Mouse (Mus musculus): ENCODE data around the gene Tm9sf2.
"Not testable (repeated sequence)": the region's sequence is repeated elsewhere in the genome, so short reads cannot be mapped to it uniquely, and the experiment has no call there.

The Tm9sf2 gene

DNA sequence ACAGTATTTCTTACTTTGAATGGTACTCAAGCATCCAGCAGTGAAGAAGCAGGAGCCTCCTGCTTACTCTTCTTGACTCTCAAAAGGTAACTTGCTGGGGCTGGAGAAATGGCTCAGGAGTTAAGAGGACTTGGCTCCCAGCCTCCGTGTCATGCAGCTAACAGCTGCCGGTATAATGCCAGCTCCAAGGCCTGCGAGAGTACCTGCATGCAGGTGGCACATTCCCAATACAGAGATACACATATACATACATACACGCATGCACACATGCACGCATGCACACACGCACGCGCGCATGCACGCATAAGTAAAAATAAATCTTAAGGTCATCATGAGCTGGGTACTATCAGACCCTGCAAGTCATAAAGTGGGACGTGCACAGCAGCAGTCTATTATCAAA lies 10.5 kb upstream of the Tm9sf2 start:
- no peak for DNase-seq (ENCODE audit: inconsistent age in 2 of 2, low spot score in 1 of 2)

DNA sequence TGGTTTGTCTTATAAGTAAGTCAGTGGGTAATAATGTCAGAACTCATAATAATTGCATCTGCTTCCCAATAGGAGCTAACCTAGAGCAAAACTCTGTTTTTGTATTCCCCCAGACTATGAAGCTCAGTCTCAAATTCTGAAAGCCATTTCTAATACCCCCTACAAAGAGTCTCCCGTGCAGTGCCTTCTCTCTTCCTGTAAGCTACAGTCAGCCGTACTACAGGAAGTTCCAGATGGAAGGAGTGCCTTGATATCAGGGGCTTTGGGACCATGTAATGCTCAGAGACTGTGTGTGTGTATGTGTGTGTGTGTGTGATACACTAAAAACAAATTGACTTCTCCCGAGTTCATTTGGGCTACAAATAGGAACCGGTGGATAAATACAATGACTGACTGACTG lies 7.3 kb upstream of the Tm9sf2 start:
- no peak for DNase-seq (ENCODE audit: inconsistent age in 2 of 2, low spot score in 1 of 2)

DNA sequence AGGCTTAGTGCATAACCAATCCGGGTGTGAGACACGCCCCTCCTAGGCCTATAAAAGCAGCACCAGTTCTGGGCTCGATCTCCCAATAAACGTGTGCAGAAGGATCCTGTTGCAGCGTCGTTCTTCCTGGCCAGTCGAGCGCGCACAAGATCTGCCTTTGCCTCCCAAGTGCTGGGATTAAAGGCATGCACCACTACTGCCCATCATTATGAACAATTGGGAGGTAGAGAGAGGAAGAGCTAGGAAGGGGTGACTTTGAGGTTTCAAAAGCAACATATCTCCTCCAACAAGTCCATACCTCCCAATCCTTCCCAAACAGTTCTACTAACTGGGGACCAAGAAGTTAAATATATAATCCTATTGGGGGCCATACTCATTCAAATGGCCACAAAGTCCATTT lies 4.9 kb upstream of the Tm9sf2 start:
- DNase-seq (ENCODE audit: inconsistent age in 2 of 2, low spot score in 1 of 2): not testable (repeated sequence)

DNA sequence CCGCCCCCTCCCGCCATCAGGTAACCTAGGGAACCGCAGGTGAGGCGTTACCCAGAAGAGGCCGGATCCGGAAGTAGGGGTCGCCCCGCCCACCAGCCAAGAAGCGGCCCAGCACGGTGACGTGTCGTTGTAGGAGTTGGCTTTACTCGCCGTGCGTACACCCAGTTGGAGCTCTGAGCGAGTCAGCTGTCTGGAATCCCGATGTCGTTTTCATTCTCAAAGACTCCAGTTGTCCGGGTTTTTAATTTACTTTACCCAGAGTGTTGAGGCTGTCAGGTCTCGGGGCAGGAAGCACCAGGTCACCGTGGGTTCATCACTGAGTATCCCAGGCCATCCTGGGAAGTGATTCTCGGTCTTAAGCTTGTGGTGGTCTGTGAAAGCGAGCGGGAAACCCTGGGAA lies 2.0 kb upstream of the Tm9sf2 start:
- DNase-seq (ENCODE audit: inconsistent age in 2 of 2, low spot score in 1 of 2): peak; percentile 97 to 98

DNA sequence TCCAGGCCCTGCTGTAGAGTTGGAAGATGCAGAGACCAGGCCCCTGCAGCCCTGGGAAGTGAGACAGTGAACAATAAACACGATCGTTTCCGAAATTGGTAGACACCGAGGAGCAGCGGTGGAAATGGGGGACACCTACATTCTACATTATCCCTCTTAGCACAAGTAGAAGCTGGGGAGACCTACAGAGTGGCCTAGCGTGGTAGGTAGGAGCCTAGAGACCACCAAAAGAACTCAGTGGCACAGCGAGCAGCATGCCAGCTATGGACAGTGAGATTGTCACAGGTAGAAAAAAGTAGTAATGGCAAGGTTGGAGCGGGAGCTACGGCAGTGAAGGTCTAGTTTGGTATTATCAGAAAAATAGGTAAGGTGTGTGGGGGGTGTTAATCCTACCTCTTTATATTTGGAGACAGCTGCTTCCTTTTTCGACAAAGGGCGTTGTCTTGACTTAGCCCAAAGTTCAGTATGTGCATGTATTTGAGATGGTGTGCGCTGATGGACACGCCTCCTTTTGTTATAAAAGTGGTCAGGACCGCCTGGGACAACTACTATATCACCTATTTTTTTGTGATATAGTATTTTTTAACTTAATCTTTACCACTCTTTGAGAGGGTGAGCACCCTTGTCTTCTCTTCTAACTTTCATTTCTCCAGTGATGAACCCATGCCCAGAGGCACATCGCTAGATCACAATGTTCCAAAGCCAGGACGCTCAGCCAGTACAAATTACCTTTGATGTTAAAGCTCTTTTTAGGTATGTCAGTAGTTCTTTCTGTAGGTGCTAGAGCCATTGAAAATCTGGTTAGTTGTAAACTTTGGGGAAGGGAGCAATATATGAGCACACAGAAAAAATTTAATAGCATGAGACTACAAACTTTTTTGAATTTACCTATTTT lies 1.2 kb upstream of the Tm9sf2 start:
- DNase-seq (ENCODE audit: inconsistent age in 2 of 2, low spot score in 1 of 2): peak in 1 of 2 experiments; percentile 31

DNA sequence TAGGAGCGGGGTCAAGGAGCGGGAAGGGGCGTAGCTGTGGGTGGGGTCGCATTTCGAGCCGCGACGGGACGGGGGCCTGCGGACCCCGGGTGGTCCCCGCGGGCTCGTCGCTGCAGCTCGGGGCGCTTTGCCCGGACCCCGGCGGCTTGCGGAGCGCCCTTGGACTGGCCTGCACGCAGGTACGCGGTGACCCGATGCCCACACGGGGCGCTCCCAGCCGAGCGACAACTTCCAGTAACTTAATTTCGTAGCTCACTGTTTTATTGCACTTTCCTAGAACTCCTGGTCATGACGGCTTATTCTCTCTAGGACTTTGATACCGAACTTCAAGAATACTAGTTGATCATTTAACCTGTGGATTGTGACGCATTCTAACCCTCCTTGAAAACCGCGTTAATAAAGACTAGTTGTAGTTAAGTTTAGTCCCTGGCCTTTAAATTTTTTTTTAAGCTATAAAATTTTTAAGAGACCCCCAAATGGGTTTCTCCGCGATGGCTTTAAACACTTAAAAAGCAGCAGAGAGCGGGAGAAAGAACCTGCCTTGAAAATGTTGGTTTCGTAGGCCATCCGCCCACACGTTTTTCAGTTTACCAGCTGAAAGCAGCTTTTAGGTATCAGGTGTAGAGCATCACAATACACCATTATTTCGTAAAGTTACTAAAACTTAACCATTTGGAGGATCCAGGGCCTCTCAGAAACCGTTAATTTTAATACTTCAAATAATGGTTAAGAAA lies 810 bp downstream of the Tm9sf2 start:
- DNase-seq (ENCODE audit: inconsistent age in 2 of 2, low spot score in 1 of 2): peak in 1 of 2 experiments; percentile 79

DNA sequence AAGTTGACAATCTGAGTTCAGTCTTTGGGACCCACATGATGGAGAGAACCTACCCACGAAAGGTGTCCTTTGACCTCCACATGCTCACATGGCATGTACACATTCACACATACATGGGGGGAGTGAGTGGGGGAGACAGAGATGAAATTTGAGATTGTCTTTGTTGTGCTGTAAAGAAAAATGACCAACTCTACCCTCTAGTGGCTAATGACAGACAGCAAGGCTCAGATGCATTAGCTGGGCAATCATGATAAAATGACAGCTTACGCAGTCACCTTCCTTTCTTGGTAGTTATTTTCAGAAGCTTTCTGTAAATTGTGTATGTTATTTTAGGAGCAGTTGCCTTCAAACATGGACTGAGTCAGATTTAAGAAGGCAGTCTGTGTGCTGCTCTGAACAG lies 4.8 kb downstream of the Tm9sf2 start:
- DNase-seq (ENCODE audit: inconsistent age in 2 of 2, low spot score in 1 of 2): no peak

DNA sequence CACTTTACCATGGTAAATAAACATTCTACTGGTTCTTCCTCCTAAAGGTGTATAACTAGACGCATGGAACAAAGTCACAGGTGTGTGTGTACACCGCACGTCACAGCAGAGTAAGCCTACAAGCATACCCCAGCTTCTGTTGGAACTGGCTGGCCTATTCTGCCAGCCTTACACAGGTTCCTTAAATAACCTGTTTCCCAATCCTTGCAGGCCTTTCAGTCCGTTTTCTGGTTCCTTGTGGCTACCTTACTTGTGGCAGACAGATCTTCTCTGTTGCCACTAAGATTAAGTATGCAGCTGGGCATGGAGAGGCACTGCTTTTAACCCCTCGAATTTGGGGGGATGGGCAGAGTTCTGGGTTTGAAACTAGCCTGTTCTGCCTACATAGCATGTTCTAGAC lies 5.5 kb downstream of the Tm9sf2 start:
- no peak for DNase-seq (ENCODE audit: inconsistent age in 2 of 2, low spot score in 1 of 2)

DNA sequence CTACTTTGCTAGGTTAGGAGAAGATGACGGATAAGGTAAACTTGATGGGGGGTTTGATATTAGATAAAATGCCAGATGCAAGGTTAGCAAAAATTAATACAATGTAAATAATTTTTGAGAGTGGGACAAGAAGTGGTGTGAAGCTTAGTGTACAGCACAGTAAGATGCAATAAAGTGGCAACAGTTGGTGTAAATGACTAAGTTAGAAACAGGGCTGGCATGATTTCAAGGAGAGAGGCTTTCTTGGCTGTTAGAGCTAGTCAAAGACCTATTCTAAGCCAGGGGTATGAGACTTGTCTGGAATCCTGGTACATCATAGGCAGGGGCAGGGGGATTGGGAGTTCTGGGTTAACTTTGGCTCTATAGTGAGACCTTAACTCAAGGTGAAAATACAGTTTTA lies 9.4 kb downstream of the Tm9sf2 start:
- peak in 1 of 2 experiments; percentile 33 for DNase-seq (ENCODE audit: inconsistent age in 2 of 2, low spot score in 1 of 2)

DNA sequence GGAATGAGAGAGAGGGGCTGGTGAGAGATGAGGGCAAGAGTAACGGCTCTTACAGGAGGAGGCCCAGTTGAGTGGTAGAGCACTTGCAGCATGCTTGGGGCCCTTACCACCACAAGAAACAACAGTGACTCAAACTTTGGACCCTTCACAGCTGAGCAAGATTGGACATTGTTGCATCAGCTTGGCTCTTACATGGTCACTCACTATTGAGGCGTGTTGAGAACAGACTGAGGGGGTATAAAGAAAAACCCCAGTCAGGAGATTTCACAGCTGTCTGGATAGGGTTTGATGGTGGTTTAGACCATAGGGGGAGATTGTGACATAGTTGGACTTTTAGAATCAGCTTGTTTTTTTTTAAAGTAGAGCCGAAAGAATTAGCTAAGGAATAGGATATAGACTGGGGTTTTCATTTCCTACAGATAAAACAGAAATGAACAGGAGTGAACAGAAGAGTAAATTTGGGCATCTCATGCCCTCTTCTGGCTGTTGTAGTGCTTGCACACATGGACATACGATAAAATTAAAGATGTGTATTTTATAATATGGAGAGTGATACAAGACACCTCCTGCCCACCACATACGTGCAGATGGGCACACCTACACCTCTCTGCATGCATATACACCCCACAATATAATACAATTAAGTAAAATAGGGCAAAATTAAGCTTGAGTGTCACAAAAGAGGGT lies 23.4 kb downstream of the Tm9sf2 start:
- peak in 1 of 2 experiments; percentile 35 for DNase-seq (ENCODE audit: inconsistent age in 2 of 2, low spot score in 1 of 2)

DNA sequence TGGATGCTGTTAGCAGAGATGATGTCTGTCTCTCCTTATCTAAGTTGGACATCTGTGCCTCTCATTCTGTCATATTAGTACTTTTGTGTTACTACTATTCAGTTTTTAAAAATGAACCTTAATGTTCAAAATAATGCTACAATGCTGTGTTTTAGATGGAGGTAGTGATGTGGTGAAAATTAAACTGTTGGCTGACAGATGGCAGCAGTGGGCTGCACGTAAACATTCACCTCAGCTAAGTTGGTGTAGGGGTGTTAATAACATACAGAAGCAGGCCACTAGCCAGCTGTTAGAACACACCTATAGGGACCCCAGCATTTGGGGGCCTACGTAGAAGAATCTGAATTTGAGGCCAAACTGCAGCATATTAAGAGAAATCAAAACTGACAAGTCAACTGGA lies 24.8 kb downstream of the Tm9sf2 start:
- DNase-seq (ENCODE audit: inconsistent age in 2 of 2, low spot score in 1 of 2): no peak

DNA sequence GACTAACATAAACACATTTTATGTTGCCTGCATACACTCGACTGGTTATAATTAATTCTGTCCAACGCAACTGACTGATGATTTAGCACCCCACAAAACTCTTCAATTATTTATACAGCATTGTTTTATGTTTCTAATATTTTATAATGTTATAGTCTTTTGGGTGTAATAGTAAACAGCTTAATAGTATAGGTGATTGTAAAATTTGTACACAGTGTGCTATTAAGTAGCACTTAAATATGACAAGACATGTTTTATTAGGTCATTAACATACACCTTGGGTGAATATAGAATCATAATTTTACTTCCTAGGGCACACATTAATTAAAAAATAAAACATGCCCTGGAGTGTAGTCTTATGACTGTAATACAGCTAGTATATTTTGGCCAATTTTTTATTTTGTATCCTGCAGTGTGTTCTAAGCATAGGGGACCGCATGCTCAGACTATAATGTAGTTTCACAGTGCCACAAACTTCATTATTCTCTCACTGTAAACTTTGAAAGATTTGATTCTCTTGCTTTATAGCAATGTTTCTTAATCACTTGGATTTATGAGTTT lies 29.6 kb downstream of the Tm9sf2 start:
- DNase-seq (ENCODE audit: inconsistent age in 2 of 2, low spot score in 1 of 2): no peak

DNA sequence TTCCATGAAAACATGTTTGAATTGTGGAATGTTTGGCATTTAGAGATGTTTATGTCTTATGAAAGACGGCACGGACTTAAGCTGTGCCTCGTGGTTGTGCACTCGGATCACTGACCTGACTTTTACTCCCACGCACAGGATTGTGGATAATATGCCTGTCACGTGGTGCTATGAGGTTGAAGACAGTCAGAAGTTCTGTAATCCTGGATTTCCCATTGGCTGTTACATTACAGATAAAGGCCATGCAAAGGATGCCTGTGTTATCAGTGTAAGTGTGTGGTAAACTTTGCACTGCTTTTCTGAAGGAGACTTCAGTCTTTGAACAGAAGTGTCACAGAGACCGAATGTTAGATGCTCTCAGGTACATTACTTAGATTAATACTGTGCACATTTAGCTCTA lies 30.4 kb downstream of the Tm9sf2 start:
- no peak for DNase-seq (ENCODE audit: inconsistent age in 2 of 2, low spot score in 1 of 2)

DNA sequence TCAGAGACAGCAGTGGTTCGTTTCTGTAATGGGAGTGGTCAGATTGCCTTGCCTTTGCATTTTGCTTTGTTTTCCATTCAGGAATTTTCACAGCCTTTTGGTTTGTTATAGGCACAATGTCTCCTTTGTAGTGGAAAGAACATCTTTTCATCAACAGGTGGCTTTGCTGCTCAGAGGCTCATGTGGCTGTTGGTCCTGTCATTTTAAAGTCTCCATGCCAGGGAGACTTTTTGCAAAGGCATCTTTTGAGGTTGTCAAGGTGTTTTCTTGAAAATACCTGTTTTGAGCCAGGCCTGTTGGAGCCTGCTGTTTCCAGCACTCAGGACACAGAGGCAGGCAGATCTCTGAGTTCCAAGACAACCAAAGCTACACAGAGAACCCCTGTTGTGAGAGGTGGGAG lies 33.3 kb downstream of the Tm9sf2 start:
- DNase-seq (ENCODE audit: inconsistent age in 2 of 2, low spot score in 1 of 2): no peak

DNA sequence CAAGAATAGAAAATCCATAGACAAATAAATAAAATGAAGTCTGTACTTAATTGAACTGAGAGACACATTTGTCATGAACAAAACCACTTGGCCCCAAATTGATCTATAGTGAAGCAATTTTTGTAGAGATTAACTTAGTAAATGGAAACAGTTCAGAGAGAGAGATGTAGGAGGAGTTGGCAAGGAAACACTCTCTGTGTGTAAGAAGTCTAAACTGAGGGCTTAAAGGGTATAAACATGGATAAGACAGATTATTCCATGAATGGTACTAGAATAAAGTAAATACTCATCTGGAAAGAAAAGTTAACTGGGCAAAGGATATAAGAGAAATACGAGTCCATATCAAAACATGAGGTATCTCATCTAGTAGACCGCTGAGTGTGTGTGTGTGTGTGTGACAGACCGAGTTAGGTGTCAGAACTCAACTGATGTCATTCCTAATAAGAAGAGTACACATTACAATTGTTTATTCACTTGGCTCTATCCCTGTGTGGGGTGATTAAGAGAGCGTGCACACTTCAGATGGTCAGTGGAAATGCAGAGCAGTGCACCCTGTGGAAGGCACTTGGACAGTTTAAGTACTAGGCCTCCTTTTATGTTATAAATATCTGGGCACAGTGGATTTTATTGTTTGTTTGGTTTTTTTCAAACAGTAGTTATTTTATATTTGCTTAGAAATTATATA lies 36.9 kb downstream of the Tm9sf2 start:
- DNase-seq (ENCODE audit: inconsistent age in 2 of 2, low spot score in 1 of 2): no peak

DNA sequence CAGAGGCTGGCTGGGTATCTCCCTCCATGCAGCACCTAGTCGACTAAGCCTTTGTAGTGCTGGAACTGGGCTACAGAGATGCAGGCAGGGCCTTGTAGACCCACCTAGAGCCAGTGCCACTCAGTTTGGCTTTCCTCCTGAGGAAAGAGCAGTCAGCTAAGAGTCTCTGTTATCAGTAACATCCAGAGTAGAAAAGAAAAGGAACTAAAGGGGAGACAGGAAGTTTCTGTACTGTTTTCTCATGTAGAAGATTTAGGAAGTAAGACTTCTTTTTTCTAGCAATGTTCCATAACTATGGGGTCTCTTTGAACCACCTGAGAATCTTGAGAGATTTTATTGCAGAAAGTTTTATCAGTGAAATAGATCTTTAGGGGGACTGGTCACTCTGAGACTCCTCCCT lies 38.5 kb downstream of the Tm9sf2 start:
- no peak for DNase-seq (ENCODE audit: inconsistent age in 2 of 2, low spot score in 1 of 2)

DNA sequence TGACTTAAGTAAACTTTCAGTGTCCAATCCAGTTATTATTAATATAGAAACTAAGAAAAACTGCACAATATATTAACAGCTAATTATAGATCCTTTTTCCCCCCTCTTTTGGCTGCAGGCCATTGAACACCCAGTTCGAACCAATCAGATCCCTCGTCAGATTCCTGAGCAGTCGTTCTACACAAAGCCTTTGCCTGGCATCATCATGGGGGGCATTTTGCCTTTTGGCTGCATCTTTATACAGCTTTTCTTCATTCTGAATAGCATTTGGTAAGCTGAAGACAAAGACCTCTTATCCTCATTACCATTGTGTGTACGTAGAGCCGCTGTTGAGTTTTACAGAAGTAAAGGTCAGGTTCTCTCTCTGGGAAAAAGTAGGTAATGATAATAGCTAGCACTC lies 43.8 kb downstream of the Tm9sf2 start:
- DNase-seq (ENCODE audit: inconsistent age in 2 of 2, low spot score in 1 of 2): no peak

DNA sequence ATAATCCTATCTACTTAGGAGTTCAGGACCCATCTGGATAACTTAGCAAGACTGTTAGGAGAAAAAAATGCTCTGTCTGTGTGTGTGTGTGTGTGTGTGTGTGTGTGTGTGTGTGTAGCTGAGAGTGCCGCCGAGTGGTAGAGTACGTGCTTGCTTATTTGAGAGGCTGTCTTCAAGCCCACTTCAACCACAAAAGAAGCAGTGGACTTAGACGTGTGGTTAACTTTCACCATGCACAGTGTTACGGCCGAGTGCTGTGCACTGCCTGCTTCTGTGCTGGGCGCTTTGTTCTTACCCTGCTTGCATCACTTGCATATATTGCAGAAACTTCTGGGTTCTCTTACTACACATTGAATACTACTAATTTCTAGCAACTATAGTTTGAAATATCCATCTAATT lies 50.9 kb downstream of the Tm9sf2 start:
- no peak for DNase-seq (ENCODE audit: inconsistent age in 2 of 2, low spot score in 1 of 2)

DNA sequence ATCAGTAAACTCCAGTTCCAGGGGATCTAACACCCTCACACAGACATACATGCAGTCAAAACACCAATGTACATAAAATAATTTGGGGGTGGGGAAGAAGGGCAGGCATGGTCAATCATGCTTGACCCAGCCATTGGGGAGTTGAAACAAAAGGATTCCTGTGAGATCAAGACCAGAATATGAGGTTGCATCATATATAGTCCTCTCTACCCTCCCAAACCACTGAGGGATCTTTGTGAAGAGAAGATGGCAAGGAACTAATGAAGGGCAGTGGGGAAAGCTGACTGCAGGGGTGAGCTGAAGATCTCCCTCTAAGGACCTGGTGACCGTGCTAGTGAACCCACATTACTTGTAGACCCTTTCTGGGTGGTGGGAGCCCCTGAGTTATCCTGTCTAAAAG lies 54.1 kb downstream of the Tm9sf2 start:
- DNase-seq (ENCODE audit: inconsistent age in 2 of 2, low spot score in 1 of 2): no peak

DNA sequence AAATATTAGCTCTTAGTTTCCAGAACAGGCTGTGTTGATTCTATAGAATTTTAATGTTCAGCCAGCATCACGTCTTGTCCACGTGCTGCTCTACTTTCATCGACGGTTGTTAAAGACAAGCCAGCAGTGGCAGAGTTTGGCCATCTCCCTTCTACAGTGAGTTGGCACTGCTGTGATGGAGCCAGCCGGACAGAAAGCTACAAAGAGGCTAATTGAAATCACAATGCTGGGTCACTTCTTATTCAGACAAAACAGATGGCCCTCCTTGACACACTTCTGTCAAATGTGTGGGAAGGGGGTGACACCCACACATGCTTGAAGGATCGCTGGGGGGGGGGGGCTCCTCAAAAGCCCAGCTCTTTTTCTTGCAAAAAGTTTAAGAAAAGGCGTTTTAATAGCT lies 62.1 kb downstream of the Tm9sf2 start:
- DNase-seq (ENCODE audit: inconsistent age in 2 of 2, low spot score in 1 of 2): no peak

DNA sequence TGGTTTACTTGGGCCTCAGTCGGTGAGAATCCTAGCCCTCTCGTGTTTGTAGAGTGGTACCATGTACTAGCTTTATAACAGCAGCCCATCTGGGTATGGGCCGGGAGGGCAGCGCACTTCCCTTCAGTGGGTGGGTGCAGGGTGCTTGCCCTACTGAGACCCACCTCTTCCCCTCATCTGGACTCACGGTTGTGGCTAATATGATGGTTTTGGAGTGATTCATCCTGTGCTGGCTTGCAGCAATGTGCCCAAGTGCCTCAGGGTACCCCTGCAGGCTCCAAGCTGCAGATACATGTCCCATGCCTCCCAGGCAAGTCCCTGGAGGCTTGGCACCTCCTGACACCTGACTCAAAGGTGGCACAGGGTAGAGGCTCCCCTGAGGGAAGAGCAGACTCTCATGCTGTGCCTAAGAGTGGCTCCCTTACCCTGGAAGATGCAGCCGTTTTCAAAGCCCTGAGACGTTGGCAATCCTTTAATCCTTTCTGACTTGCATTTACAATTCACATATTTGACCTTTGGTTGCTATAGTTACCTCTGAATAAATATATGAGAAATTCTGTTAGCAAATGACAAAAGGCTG lies 63.5 kb downstream of the Tm9sf2 start:
- DNase-seq (ENCODE audit: inconsistent age in 2 of 2, low spot score in 1 of 2): no peak

Data from adrenal gland, adult (tissue).